Mouse (Mus musculus) thymus, adult 2 months (tissue): ENCODE results near the gene Hydin.

ENCODE experiments used
- CTCF ChIP-seq: fragments of 200-500 bp; IDR thresholded peaks from 2 replicates; pipeline ENCODE4 v1.5.1; 2012; ENCODE audit warnings: mild to moderate bottlenecking, control low read depth, low read length, moderate library complexity, borderline replicate concordance; ENCODE audit not compliant: control insufficient read depth, poor library complexity, insufficient read depth; ENCODE audit errors: extremely low read depth
- POLR2A ChIP-seq: fragments of 200-500 bp; IDR thresholded peaks from 2 replicates; pipeline ENCODE4 v1.6.1; 2012; ENCODE audit warnings: mild to moderate bottlenecking, low read length, control low read depth, moderate library complexity; ENCODE audit not compliant: control insufficient read depth, poor library complexity, insufficient read depth; ENCODE audit errors: extremely low read depth

DNA sequence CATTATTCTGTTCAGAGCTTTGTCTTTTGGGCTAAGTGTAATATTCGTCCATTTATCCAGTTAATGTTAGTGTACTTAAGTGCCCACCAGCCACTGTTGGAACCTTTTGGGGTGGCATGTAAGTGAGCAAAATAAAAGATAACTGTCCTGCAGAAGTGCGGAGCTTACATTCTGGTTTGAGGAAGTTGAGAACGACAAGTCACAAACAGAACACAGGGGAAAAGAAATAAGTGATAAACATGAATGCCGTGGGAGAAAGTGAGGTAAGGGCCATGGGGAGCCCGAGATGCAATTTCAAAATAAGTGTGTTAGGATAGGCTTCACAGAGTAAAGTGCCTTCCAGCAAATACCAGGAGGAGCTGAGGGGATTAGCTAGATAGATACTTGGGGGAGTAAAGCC is 48.3 kb upstream of the Hydin start:
- TF ChIP-seq CTCF, result no peak
- no peak for TF ChIP-seq POLR2A
